Mouse (Mus musculus) liver (tissue): ENCODE measurements at regions not wholly inside any gene's neighbourhood (a gene's known extent, or its start where the extent isn't known, plus 50 kb on each side); places are given as distances from the start of the nearest gene placed in this dataset.
"Not testable (repeated sequence)": the region's sequence is repeated elsewhere in the genome, so short reads cannot be mapped to it uniquely, and the experiment has no call there.

ENCODE experiments used
- DNase-seq: peaks from one replicate; pipeline ENCODE4 v3.0.0-alpha.2; 2020; ENCODE audit warnings: mixed read lengths

GRCm38 (mm10) chr4:4333472-4334123 is 256.3 kb upstream of the Sdr16c6 start:
- no peak for DNase-seq

- no peak for DNase-seq
Measured at GRCm38 (mm10) chr4:4331105-4331504, 253.8 kb upstream of the Sdr16c6 start.

GRCm38 (mm10) chr4:4315651-4316411 is 238.5 kb upstream of the Sdr16c6 start:
- no peak for DNase-seq

- no peak for DNase-seq
Measured at GRCm38 (mm10) chr4:4311496-4311895, 234.2 kb upstream of the Sdr16c6 start.

- no peak for DNase-seq
Measured at GRCm38 (mm10) chr4:4306922-4307321, 229.6 kb upstream of the Sdr16c6 start.

GRCm38 (mm10) chr4:4305740-4306249 is 228.5 kb upstream of the Sdr16c6 start:
- DNase-seq: no peak

- DNase-seq: no peak
Measured at GRCm38 (mm10) chr4:4304666-4305065, 227.3 kb upstream of the Sdr16c6 start.

GRCm38 (mm10) chr4:4300189-4300879 is 223.0 kb upstream of the Sdr16c6 start:
- DNase-seq: no peak

GRCm38 (mm10) chr4:4299631-4300030 is 222.3 kb upstream of the Sdr16c6 start:
- peak; percentile 10 for DNase-seq

GRCm38 (mm10) chr4:4249601-4250000 is 172.3 kb upstream of the Sdr16c6 start:
- DNase-seq: no peak

GRCm38 (mm10) chr4:4247669-4248068 is 170.3 kb upstream of the Sdr16c6 start:
- no peak for DNase-seq

- DNase-seq: not testable (repeated sequence)
Measured at GRCm38 (mm10) chr4:4242306-4242980, 165.1 kb upstream of the Sdr16c6 start.

GRCm38 (mm10) chr4:4226209-4226608 is 148.9 kb upstream of the Sdr16c6 start:
- DNase-seq: no peak

GRCm38 (mm10) chr4:4219701-4220100 is 142.4 kb upstream of the Sdr16c6 start:
- no peak for DNase-seq

GRCm38 (mm10) chr4:4211892-4212291 is 134.6 kb upstream of the Sdr16c6 start:
- DNase-seq: no peak

- DNase-seq: no peak
Measured at GRCm38 (mm10) chr4:4205158-4205557, 127.8 kb upstream of the Sdr16c6 start.

- no peak for DNase-seq
Measured at GRCm38 (mm10) chr4:4199309-4199708, 122.0 kb upstream of the Sdr16c6 start.

- DNase-seq: no peak
Measured at GRCm38 (mm10) chr4:4195834-4196233, 118.5 kb upstream of the Sdr16c6 start.

GRCm38 (mm10) chr4:4195250-4195649 is 117.9 kb upstream of the Sdr16c6 start:
- no peak for DNase-seq
